Mouse (Mus musculus) erythroid progenitor cell, adult 5-6 weeks (primary cell): Measurements from ENCODE around the gene Nup210. TPM values are rescaled to one million over a fixed set of nuclear protein-coding genes. Genes with fewer than 3 reads are reported as not detected.

ENCODE experiments used
- ATAC-seq: replicated peaks from 2 replicates; pipeline ENCODE4 v1.8.0; 2016; ENCODE audit warnings: moderate number of reproducible peaks, mild to moderate bottlenecking, moderate TSS enrichment, inconsistent platforms; ENCODE audit not compliant: poor library complexity, low FRiP score, severe bottlenecking
- total RNA-seq, 2 experiments: library from RNA; stranded (forward) in 1 of 2; stranded (reverse) in 1 of 2; fragments of 150-400 nt in 1 of 2; fragments of 186-747, 209-891 nt in 1 of 2; gene quantifications; 2 replicates each; pipeline versions ENCODE4 v1.2.3 to v1.2.4; 2015 to 2017; ENCODE audit warnings: low replicate concordance in 2 of 2

Gene Nup210
- total RNA-seq, 2 experiments from 2014 or later: 176 to 274 TPM

GRCm38 (mm10) chr6:91048019-91048418 lies 68.6 kb downstream of the Nup210 start:
- ATAC-seq: no peak

- ATAC-seq: no peak
Observed at GRCm38 (mm10) chr6:91047434-91047833, 69.2 kb downstream of the Nup210 start.

GRCm38 (mm10) chr6:91046184-91046583 lies 70.4 kb downstream of the Nup210 start:
- no peak for ATAC-seq

- no peak for ATAC-seq
Observed at GRCm38 (mm10) chr6:91044628-91045331, 71.8 kb downstream of the Nup210 start.

- ATAC-seq: no peak
Observed at GRCm38 (mm10) chr6:91041287-91041686, 75.3 kb downstream of the Nup210 start.

GRCm38 (mm10) chr6:91028256-91028655 lies 88.4 kb downstream of the Nup210 start:
- ATAC-seq: no peak

GRCm38 (mm10) chr6:91020810-91021209 lies 95.8 kb downstream of the Nup210 start:
- ATAC-seq: no peak

- no peak for ATAC-seq
Observed at GRCm38 (mm10) chr6:91016600-91017230, 99.9 kb downstream of the Nup210 start.

GRCm38 (mm10) chr6:91014198-91014958 lies 102.3 kb downstream of the Nup210 start:
- no peak for ATAC-seq

- ATAC-seq: no peak
Observed at GRCm38 (mm10) chr6:91012458-91012857, 104.2 kb downstream of the Nup210 start.

- ATAC-seq: no peak
Observed at GRCm38 (mm10) chr6:91011568-91011967, 105.1 kb downstream of the Nup210 start.

GRCm38 (mm10) chr6:91008284-91008830 lies 108.3 kb downstream of the Nup210 start:
- ATAC-seq: no peak

GRCm38 (mm10) chr6:91007207-91007606 lies 109.4 kb downstream of the Nup210 start:
- ATAC-seq: no peak

GRCm38 (mm10) chr6:91004157-91004556 lies 112.5 kb downstream of the Nup210 start:
- no peak for ATAC-seq

GRCm38 (mm10) chr6:91003310-91003995 lies 113.2 kb downstream of the Nup210 start:
- ATAC-seq: no peak

- ATAC-seq: no peak
Observed at GRCm38 (mm10) chr6:91001566-91001965, 115.1 kb downstream of the Nup210 start.

- no peak for ATAC-seq
Observed at GRCm38 (mm10) chr6:91000819-91001525, 115.7 kb downstream of the Nup210 start.

GRCm38 (mm10) chr6:90999176-90999575 lies 117.5 kb downstream of the Nup210 start:
- no peak for ATAC-seq

- no peak for ATAC-seq
Observed at GRCm38 (mm10) chr6:90997025-90997424, 119.6 kb downstream of the Nup210 start.
